13 mouse cellular contexts compared by ENCODE assay signal in genomic region chr9:43808099-43808498, GRCm38 (mm10).
A peak's percentile ranks its signal among the peaks of the same experiment; 100 is the strongest.
DNase-seq lines count a peak whose midpoint lies in the region; ATAC-seq lines count a peak whose summit lies in the region.
"Had no signal": no experiment of that assay in that cellular context is flagged by ENCODE, and none has a peak within 500 bp of the region (broad histone marks: within the 10 kb centered on the region; RNA-seq: fewer than 3 reads in every experiment).

No protein-coding gene starts in this region.

- H3K36me3 ChIP-seq in hindbrain, embryonic 13.5 days = peaks cover 27% of the 10 kb centered on the region
- peaks cover 30% of the 10 kb centered on the region for H3K36me3 ChIP-seq in midbrain, embryonic 13.5 days
- H3K36me3 ChIP-seq in liver, embryonic 12.5 days = no peaks in the 10 kb centered on the region
- H3K36me3 ChIP-seq: liver, embryonic 15.5 days had no signal

- H3K4me2 ChIP-seq in hindbrain, embryonic 13.5 days = no peak overlapping the region
- no peak overlapping the region for H3K4me2 ChIP-seq in midbrain, embryonic 13.5 days (replicated peaks)
- H3K4me2 ChIP-seq in liver, embryonic 12.5 days = no peak overlapping the region
- H3K4me2 ChIP-seq: liver, embryonic 15.5 days had no signal

- ATAC-seq in hindbrain, embryonic 13.5 days (ENCODE audit: low FRiP score) = 0 out of 2 replicates have a peak, but pooled peaks have one; percentile 34
- no peak; the same call in 1 of the 2 replicates for ATAC-seq in midbrain, embryonic 13.5 days
- no peak for ATAC-seq in liver, embryonic 12.5 days

- 9% methylated on average over 3 of the region's 4 CpGs for WGBS in hindbrain, embryonic 13.5 days
- WGBS in midbrain, embryonic 13.5 days = 9% methylated on average over 3 of the region's 4 CpGs
- WGBS in liver, embryonic 12.5 days (ENCODE audit: insufficient replicate concordance) = 30% methylated on average over 3 of the region's 4 CpGs

- H3K27me3 ChIP-seq in hindbrain, embryonic 13.5 days = no peaks in the 10 kb centered on the region
- H3K27me3 ChIP-seq in midbrain, embryonic 13.5 days = no peaks in the 10 kb centered on the region
- H3K27me3 ChIP-seq in liver, embryonic 12.5 days (replicated peaks) = no peaks in the 10 kb centered on the region
- H3K27me3 ChIP-seq: liver, embryonic 15.5 days had no signal

- no peaks in the 10 kb centered on the region for H3K9me3 ChIP-seq in hindbrain, embryonic 13.5 days
- 0 out of 2 replicates have a peak, but pooled peaks cover 4% of the 10 kb centered on the region for H3K9me3 ChIP-seq in midbrain, embryonic 13.5 days
- H3K9me3 ChIP-seq in liver, embryonic 12.5 days (replicated peaks) = no peaks in the 10 kb centered on the region
- H3K9me3 ChIP-seq: liver, embryonic 15.5 days had no signal

- DNase-seq in embryo, embryonic 10.5 days (ENCODE audit: low spot score) = peak; percentile 29
- DNase-seq in embryo, embryonic 10 days (ENCODE audit: low spot score) = no peak
- DNase-seq in kidney, postnatal 4 days = peak; percentile 20 to 40
- DNase-seq in kidney, postnatal 36 days = no peak
- DNase-seq in urinary bladder, postnatal 14 days (ENCODE audit: low spot score) = no peak
- DNase-seq: cerebellum, adult 11 months; cerebellum, postnatal 36 days; thymus, postnatal 14 days had no signal

- H3K4me3 ChIP-seq in hindbrain, embryonic 13.5 days = no peak overlapping the region
- no peak overlapping the region for H3K4me3 ChIP-seq in midbrain, embryonic 13.5 days (replicated peaks)
- no peak overlapping the region for H3K4me3 ChIP-seq in liver, embryonic 12.5 days
- H3K4me3 ChIP-seq: gastrocnemius, adult 2 months; liver, embryonic 15.5 days had no signal

- no peak overlapping the region for H3K9ac ChIP-seq in hindbrain, embryonic 13.5 days
- H3K9ac ChIP-seq in midbrain, embryonic 13.5 days (replicated peaks) = no peak overlapping the region; the same call in 1 of the 2 replicates
- no peak overlapping the region for H3K9ac ChIP-seq in liver, embryonic 12.5 days
- H3K9ac ChIP-seq: liver, embryonic 15.5 days had no signal

- peaks cover 31% of the 10 kb centered on the region for H3K4me1 ChIP-seq in hindbrain, embryonic 13.5 days (replicated peaks)
- peaks cover 18% of the 10 kb centered on the region for H3K4me1 ChIP-seq in midbrain, embryonic 13.5 days (replicated peaks)
- H3K4me1 ChIP-seq in liver, embryonic 12.5 days = no peaks in the 10 kb centered on the region
- H3K4me1 ChIP-seq: liver, embryonic 15.5 days had no signal

- H3K27ac ChIP-seq in hindbrain, embryonic 13.5 days = 0 out of 2 replicates have a peak overlapping the region, but pooled peaks have one; percentile 58
- H3K27ac ChIP-seq in midbrain, embryonic 13.5 days = 0 out of 2 replicates have a peak overlapping the region, but pooled peaks have one; percentile 30
- no peak overlapping the region for H3K27ac ChIP-seq in liver, embryonic 12.5 days
- H3K27ac ChIP-seq: gastrocnemius, adult 2 months; liver, embryonic 15.5 days had no signal

Comparison
In these comparisons a context has a peak if more than half of its experiments do, and no peak if none do; other contexts are left out.
1. DNase-seq: peak in embryo, embryonic 10.5 days (single experiment) and kidney, postnatal 4 days (2 of 2); none in embryo, embryonic 10 days (single experiment), kidney, postnatal 36 days (0 of 2) and urinary bladder, postnatal 14 days (single experiment).